Mouse (Mus musculus): ENCODE data around the gene Olfr996. TPM values are rescaled to one million over a fixed set of nuclear protein-coding genes. Genes with fewer than 3 reads are reported as not detected.

Gene Olfr996
- total RNA-seq (2012; rRNA removed): not detected in 2 replicates

DNA sequence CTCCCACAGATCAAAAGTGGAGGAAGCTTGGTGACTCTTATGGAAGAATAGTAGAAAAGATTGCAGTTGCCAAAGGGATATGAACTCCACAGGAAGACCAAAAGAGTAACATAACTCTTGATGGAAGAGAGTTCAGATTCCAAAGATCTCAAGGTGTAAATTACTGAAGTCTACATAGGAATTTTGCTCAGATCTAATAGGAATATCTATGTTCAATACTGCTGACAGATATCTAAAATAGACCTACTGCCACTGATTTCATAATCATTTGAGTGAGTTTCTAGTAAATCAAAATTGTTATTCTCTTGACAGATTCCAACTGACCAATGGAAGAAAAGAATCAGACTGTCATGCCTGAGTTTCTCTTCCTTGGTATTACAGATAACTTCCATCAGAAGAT lies at the start of gene Olfr996:
TSS of gene Olfr996 (plus strand) at position 301 of the 400 bp plus-strand sequence.
- no peak within 1 kb of the TSS for H3K9ac ChIP-seq (ENCODE audit: insufficient read depth, low read depth, low read length, poor library complexity, severe bottlenecking)
- H3K36me3 ChIP-seq (ENCODE audit: control insufficient read depth, insufficient read depth, low read length, poor library complexity, severe bottlenecking): no peaks in the 10 kb centered on the region
- no peak within 1 kb of the TSS for H3K4me3 ChIP-seq (ENCODE audit: insufficient read depth in 1 of 2, low read depth in 1 of 2, low read length in 2 of 2, poor library complexity in 1 of 2, severe bottlenecking in 1 of 2)
- in situ Hi-C loops (cut with MboI; ENCODE audit: low sequenced_read_pairs in 2 of 2, unreplicated experiment in 2 of 2): no loop called here
- no peak for TF ChIP-seq HCFC1 (IDR thresholded peaks at IDR 0.05; ENCODE audit: borderline replicate concordance, insufficient read depth, low read length)
- no peak within 1 kb of the TSS for H3K27ac ChIP-seq (ENCODE audit: insufficient read depth, low read depth, low read length, poor library complexity, severe bottlenecking)
- H3K4me1 ChIP-seq (ENCODE audit: control insufficient read depth in 2 of 2, insufficient read depth in 2 of 2, low read length in 2 of 2, poor library complexity in 1 of 2): no peaks in the 10 kb centered on the region
- no peaks in the 10 kb centered on the region for H3K9me3 ChIP-seq (ENCODE audit: control insufficient read depth, insufficient read depth, low read depth, low read length)
- DNase-seq (ENCODE audit: low read depth, low spot score): no peak

DNA sequence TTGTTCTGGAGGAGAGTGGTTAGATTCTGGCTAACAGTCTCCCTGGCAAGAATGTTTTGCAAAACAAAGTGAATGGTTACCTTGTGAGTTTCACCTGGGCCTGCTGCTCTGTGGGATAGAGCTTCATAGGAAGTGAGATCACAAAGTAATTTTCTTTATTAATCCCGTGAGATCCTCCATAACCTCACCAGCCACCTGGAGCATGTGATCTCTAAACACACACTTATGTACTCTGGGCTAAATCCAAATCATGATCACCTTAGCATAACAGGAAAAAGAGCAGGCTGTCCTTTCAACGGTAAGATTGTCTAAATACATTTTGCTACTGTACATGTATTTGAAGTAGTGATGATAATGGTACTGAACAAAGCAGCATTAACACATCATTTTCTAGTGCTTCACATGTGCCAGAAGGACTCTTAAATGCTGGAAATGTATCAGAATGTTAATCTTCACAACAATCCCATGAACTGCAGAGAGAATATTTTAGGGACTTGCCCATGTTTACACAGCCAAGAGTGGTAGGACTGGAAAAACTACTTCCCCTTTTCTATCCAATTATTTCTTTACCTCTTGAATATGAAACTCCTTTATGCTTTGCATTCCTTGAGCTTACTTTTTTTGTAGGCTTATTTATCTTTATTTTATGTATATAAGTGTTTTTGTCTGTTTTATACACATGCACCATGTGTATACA lies 46.8 kb upstream of the Olfr996 start:
- in situ Hi-C loops (cut with MboI; ENCODE audit: low sequenced_read_pairs in 2 of 2, unreplicated experiment in 2 of 2): no loop called here
- Histone ChIP-seq H3K27ac (ENCODE audit: insufficient read depth, low read depth, low read length, poor library complexity, severe bottlenecking) (no peak overlapping the region), H3K9me3 (ENCODE audit: control insufficient read depth, insufficient read depth, low read depth, low read length) (no peaks in the 10 kb centered on the region), H3K36me3 (ENCODE audit: control insufficient read depth, insufficient read depth, low read length, poor library complexity, severe bottlenecking) (no peaks in the 10 kb centered on the region), H3K4me1 (ENCODE audit: control insufficient read depth in 2 of 2, insufficient read depth in 2 of 2, low read length in 2 of 2, poor library complexity in 1 of 2) (no peaks in the 10 kb centered on the region), H3K4me3 (ENCODE audit: insufficient read depth in 1 of 2, low read depth in 1 of 2, low read length in 2 of 2, poor library complexity in 1 of 2, severe bottlenecking in 1 of 2) (no peak overlapping the region), H3K9ac (ENCODE audit: insufficient read depth, low read depth, low read length, poor library complexity, severe bottlenecking) (no peak overlapping the region)
- no peak for DNase-seq (ENCODE audit: low read depth, low spot score)
- TF ChIP-seq CHD2 (IDR thresholded peaks at IDR 0.05; ENCODE audit: low read depth, low read length): no peak
- TF ChIP-seq ZNF384 (IDR thresholded peaks at IDR 0.05; ENCODE audit: low read depth, low read length): no peak
- TF ChIP-seq HCFC1 (IDR thresholded peaks at IDR 0.05; ENCODE audit: borderline replicate concordance, insufficient read depth, low read length): no peak
- no peak for TF ChIP-seq ZC3H11A (IDR thresholded peaks at IDR 0.05; ENCODE audit: borderline replicate concordance, low read depth, low read length)
- no peak for TF ChIP-seq MAFK (IDR thresholded peaks at IDR 0.05; ENCODE audit: insufficient read depth, low read depth, low read length)

DNA sequence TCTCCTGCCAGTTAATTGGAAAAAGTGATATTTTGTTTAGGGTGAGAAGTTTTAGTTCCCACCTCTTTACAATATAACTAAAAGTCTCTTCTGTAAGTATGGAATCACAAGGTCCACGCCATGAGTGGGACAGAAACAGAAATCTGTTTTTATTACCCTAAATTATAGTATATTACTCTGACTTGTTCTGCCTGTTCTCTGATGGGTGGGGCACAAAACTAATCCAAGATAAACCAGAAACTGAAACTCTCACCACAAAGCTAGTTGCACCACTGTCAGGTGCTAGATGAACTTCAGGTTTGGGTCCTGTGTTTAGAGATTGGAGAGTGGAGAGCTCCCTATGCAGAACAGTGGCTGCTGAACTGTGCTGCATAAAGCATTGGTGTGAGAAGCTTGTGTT lies 45.1 kb upstream of the Olfr996 start:
- Histone ChIP-seq H3K4me3 (ENCODE audit: insufficient read depth in 1 of 2, low read depth in 1 of 2, low read length in 2 of 2, poor library complexity in 1 of 2, severe bottlenecking in 1 of 2) (no peak overlapping the region), H3K27ac (ENCODE audit: insufficient read depth, low read depth, low read length, poor library complexity, severe bottlenecking) (no peak overlapping the region), H3K4me1 (ENCODE audit: control insufficient read depth in 2 of 2, insufficient read depth in 2 of 2, low read length in 2 of 2, poor library complexity in 1 of 2) (no peaks in the 10 kb centered on the region), H3K36me3 (ENCODE audit: control insufficient read depth, insufficient read depth, low read length, poor library complexity, severe bottlenecking) (no peaks in the 10 kb centered on the region), H3K9ac (ENCODE audit: insufficient read depth, low read depth, low read length, poor library complexity, severe bottlenecking) (no peak overlapping the region), H3K9me3 (ENCODE audit: control insufficient read depth, insufficient read depth, low read depth, low read length) (no peaks in the 10 kb centered on the region)
- no peak for DNase-seq (ENCODE audit: low read depth, low spot score)
- TF ChIP-seq CHD2 (IDR thresholded peaks at IDR 0.05; ENCODE audit: low read depth, low read length) (no peak), ZC3H11A (IDR thresholded peaks at IDR 0.05; ENCODE audit: borderline replicate concordance, low read depth, low read length) (no peak), ZNF384 (IDR thresholded peaks at IDR 0.05; ENCODE audit: low read depth, low read length) (no peak), HCFC1 (IDR thresholded peaks at IDR 0.05; ENCODE audit: borderline replicate concordance, insufficient read depth, low read length) (no peak), MAFK (IDR thresholded peaks at IDR 0.05; ENCODE audit: insufficient read depth, low read depth, low read length) (no peak)
- in situ Hi-C loops (cut with MboI; ENCODE audit: low sequenced_read_pairs in 2 of 2, unreplicated experiment in 2 of 2): no loop called here

DNA sequence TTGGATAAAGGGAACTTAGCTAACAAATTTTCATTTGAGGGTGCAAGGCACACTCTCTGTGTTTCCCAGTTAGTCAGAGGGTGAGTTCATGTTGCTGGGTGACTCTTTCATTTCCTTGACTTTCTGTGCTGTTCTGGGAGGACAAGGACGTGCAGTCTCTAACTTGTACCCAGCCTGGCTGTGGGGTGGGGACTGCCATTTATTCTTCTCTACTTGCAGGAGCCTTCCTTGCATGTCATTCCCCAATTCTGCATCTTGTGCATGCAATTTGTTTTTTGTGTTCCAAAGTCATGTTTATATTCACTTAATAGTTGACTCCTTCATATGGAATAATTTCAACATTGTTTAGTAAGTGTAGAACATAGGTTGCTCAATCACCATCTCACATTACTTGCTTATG lies 24.2 kb upstream of the Olfr996 start:
- DNase-seq (ENCODE audit: low read depth, low spot score): no peak
- H3K9me3 ChIP-seq (ENCODE audit: control insufficient read depth, insufficient read depth, low read depth, low read length): no peaks in the 10 kb centered on the region
- H3K27ac ChIP-seq (ENCODE audit: insufficient read depth, low read depth, low read length, poor library complexity, severe bottlenecking): no peak overlapping the region
- no peaks in the 10 kb centered on the region for H3K36me3 ChIP-seq (ENCODE audit: control insufficient read depth, insufficient read depth, low read length, poor library complexity, severe bottlenecking)
- no peak overlapping the region for H3K9ac ChIP-seq (ENCODE audit: insufficient read depth, low read depth, low read length, poor library complexity, severe bottlenecking)
- no peak for TF ChIP-seq MAFK (IDR thresholded peaks at IDR 0.05; ENCODE audit: insufficient read depth, low read depth, low read length)
- no peak for TF ChIP-seq ZC3H11A (IDR thresholded peaks at IDR 0.05; ENCODE audit: borderline replicate concordance, low read depth, low read length)
- TF ChIP-seq CHD2 (IDR thresholded peaks at IDR 0.05; ENCODE audit: low read depth, low read length): no peak
- no peak for TF ChIP-seq HCFC1 (IDR thresholded peaks at IDR 0.05; ENCODE audit: borderline replicate concordance, insufficient read depth, low read length)
- no peak for TF ChIP-seq ZNF384 (IDR thresholded peaks at IDR 0.05; ENCODE audit: low read depth, low read length)
- H3K4me3 ChIP-seq (ENCODE audit: insufficient read depth in 1 of 2, low read depth in 1 of 2, low read length in 2 of 2, poor library complexity in 1 of 2, severe bottlenecking in 1 of 2): no peak overlapping the region
- H3K4me1 ChIP-seq (ENCODE audit: control insufficient read depth in 2 of 2, insufficient read depth in 2 of 2, low read length in 2 of 2, poor library complexity in 1 of 2): no peaks in the 10 kb centered on the region
- in situ Hi-C loops (cut with MboI; ENCODE audit: low sequenced_read_pairs in 2 of 2, unreplicated experiment in 2 of 2): no loop called here

DNA sequence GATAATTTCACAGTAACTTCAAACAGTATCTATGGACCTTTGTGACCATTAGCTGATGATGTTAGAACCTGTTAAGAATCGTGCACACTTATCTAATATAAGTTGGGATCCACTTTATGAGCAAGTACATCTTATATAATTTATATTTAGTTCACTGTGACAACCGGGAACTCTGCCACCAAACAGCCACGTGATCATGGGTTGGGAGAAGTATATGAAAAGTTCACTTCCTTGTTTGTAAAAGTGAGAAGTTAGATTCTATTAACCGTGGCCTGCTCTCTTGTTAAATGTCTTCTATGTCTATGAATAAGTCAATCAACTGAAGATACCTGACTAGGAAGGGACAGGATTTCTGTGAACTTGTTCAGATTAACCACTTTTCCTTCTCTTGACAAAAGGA lies 18.8 kb upstream of the Olfr996 start:
- Histone ChIP-seq H3K4me3 (ENCODE audit: insufficient read depth in 1 of 2, low read depth in 1 of 2, low read length in 2 of 2, poor library complexity in 1 of 2, severe bottlenecking in 1 of 2) (no peak overlapping the region), H3K36me3 (ENCODE audit: control insufficient read depth, insufficient read depth, low read length, poor library complexity, severe bottlenecking) (no peaks in the 10 kb centered on the region), H3K27ac (ENCODE audit: insufficient read depth, low read depth, low read length, poor library complexity, severe bottlenecking) (no peak overlapping the region), H3K9ac (ENCODE audit: insufficient read depth, low read depth, low read length, poor library complexity, severe bottlenecking) (no peak overlapping the region), H3K4me1 (ENCODE audit: control insufficient read depth in 2 of 2, insufficient read depth in 2 of 2, low read length in 2 of 2, poor library complexity in 1 of 2) (no peaks in the 10 kb centered on the region), H3K9me3 (ENCODE audit: control insufficient read depth, insufficient read depth, low read depth, low read length) (no peaks in the 10 kb centered on the region)
- in situ Hi-C loops (cut with MboI; ENCODE audit: low sequenced_read_pairs in 2 of 2, unreplicated experiment in 2 of 2): loop anchor here (10.0 kb wide), 2 partner anchors 315 to 435 kb away; no protein-coding TSS in a partner anchor
- DNase-seq (ENCODE audit: low read depth, low spot score): no peak
- TF ChIP-seq ZC3H11A (IDR thresholded peaks at IDR 0.05; ENCODE audit: borderline replicate concordance, low read depth, low read length) (no peak), ZNF384 (IDR thresholded peaks at IDR 0.05; ENCODE audit: low read depth, low read length) (no peak), CHD2 (IDR thresholded peaks at IDR 0.05; ENCODE audit: low read depth, low read length) (no peak), MAFK (IDR thresholded peaks at IDR 0.05; ENCODE audit: insufficient read depth, low read depth, low read length) (no peak), HCFC1 (IDR thresholded peaks at IDR 0.05; ENCODE audit: borderline replicate concordance, insufficient read depth, low read length) (no peak)

Data from ES-E14 (cell line).